Mouse (Mus musculus) spleen, adult 2 months (tissue): ENCODE measurements around the gene Slc37a1. TPM values are rescaled to one million over a fixed set of nuclear protein-coding genes. Genes with fewer than 3 reads are reported as not detected.

Source experiments
- DNase-seq, 2 experiments: peaks; one replicate each; pipeline versions ENCODE4 v3.0.0 to v3.0.0-alpha.2; 2012 to 2021; ENCODE audit warnings: low spot score in 2 of 2, low read depth in 1 of 2
- H3K27ac ChIP-seq: fragments of 200-500 bp; 2 replicates; pipeline ENCODE4 v1.5.1; 2012; ENCODE audit warnings: low read length, inconsistent platforms; ENCODE audit not compliant: insufficient read depth
- H3K27me3 ChIP-seq: fragments of 200-500 bp; 2 replicates; pipeline ENCODE4 v1.6.1; 2012; ENCODE audit warnings: mild to moderate bottlenecking, moderate library complexity, low read length, inconsistent platforms; ENCODE audit not compliant: control insufficient read depth, insufficient read depth
- H3K36me3 ChIP-seq: fragments of 200-500 bp; 2 replicates; pipeline ENCODE4 v1.6.1; 2012; ENCODE audit warnings: mild to moderate bottlenecking, low read length, inconsistent platforms; ENCODE audit not compliant: control insufficient read depth, insufficient read depth
- H3K4me1 ChIP-seq: fragments of 200-500 bp; 2 replicates; pipeline ENCODE4 v1.6.1; 2011; ENCODE audit warnings: inconsistent platforms; ENCODE audit not compliant: control insufficient read depth, insufficient read depth, insufficient read length
- H3K4me3 ChIP-seq: fragments of 200-500 bp; 2 replicates; pipeline ENCODE4 v1.5.1; 2011; ENCODE audit warnings: mild to moderate bottlenecking, inconsistent platforms; ENCODE audit not compliant: insufficient read depth, insufficient read length; ENCODE audit errors: extremely low read depth
- CTCF ChIP-seq: fragments of 200-500 bp; IDR thresholded peaks from 2 replicates; pipeline ENCODE4 v1.5.1; 2011; ENCODE audit warnings: mild to moderate bottlenecking, inconsistent platforms; ENCODE audit not compliant: insufficient read depth, insufficient read length, insufficient replicate concordance; ENCODE audit errors: extremely low read depth
- POLR2A ChIP-seq: fragments of 200-500 bp; IDR thresholded peaks from 2 replicates; pipeline ENCODE4 v1.6.1; 2011; ENCODE audit warnings: low read depth, low read length, inconsistent platforms
- WGBS: fragments of 180-500 bp; shearing (Covaris S2); methylation state at CpG from one replicate; pipeline ENCODE4 v1.1.7; 2018; 5-methylcytosine and 5-hydroxymethylcytosine counted together
- polyA plus RNA-seq: library from polyadenylated mRNA; depleted of rRNA; stranded (reverse); fragments of >200 nt; gene quantifications from 2 replicates; pipeline ENCODE4 v1.2.3, GENCODE M21; 2012

The Slc37a1 gene
- polyA plus RNA-seq, 1 experiment = 26.2 TPM

DNA sequence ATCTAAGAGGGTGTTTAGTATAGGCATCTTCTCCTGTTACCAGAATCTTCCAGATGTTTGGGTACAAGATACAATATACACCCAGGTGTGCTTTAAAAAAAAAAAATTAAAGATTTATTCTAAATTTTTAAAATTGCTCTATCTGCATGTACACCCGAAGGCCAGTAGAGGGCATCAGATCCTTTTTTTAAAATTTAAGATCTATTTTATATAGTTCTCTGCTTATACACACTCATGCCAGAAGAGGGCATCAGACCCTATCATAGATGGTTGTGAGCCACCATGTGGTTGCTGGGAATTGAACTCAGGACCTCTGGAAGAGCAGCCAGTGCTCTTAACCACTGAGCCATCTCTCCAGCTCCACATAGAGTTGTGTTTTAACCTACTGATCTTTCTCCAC, 45.7 kb downstream of the Slc37a1 start:
- Histone ChIP-seq H3K4me1 (no peaks in the 10 kb centered on the region), H3K27ac (no peak overlapping the region), H3K4me3 (no peak overlapping the region), H3K27me3 (no peaks in the 10 kb centered on the region), H3K36me3 (peaks cover 2% of the 10 kb centered on the region; the same call in 1 of the 2 replicates)
- TF ChIP-seq POLR2A (no peak), CTCF (0 out of 2 replicates have a peak, but pooled peaks have one; percentile 20)
- WGBS = 54% methylated on average over 1 of the region's 1 CpGs
- DNase-seq = peak in 1 of 2 experiments; percentile 14

DNA sequence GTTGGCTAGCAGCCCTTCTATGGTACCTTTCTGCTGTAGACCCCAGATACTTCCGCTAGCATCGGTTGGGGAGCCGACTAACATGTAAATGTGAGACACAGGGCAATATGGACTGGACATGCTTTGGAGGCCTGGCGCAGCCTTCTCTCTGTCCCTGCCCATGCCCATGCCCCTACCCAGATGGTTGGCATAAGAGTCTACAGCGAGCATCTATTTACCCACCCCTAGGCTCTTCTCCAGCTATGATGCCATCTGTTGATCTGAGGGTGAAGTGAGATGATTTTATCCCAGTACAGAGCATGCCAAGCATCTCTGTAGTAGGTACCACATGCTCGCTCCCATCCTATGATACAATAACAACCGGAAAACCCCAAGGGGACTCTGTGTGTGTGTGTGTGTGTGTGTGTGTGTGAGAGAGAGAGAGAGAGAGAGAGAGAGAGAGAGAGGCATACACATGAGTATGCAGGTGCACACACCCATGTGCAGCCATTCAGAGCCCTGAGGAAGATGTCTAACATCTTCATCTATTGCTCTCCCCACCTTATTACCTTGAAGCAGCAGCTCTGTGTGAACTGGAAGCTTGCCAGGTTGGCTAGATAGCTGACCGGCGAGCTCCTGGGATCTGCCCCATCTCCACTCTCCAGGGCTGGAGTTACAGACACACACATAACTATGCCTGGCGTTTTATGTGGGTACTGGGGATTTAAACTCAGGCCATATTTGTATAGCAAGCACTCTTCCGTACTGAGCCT, 48.1 kb downstream of the Slc37a1 start:
- Histone ChIP-seq H3K27me3 (no peaks in the 10 kb centered on the region), H3K27ac (no peak overlapping the region), H3K4me1 (no peaks in the 10 kb centered on the region), H3K4me3 (no peak overlapping the region), H3K36me3 (peaks cover 2% of the 10 kb centered on the region; the same call in 1 of the 2 replicates)
- 92% methylated on average over 11 of the region's 11 CpGs for WGBS
- TF ChIP-seq CTCF (no peak), POLR2A (no peak)
- DNase-seq = no peak

DNA sequence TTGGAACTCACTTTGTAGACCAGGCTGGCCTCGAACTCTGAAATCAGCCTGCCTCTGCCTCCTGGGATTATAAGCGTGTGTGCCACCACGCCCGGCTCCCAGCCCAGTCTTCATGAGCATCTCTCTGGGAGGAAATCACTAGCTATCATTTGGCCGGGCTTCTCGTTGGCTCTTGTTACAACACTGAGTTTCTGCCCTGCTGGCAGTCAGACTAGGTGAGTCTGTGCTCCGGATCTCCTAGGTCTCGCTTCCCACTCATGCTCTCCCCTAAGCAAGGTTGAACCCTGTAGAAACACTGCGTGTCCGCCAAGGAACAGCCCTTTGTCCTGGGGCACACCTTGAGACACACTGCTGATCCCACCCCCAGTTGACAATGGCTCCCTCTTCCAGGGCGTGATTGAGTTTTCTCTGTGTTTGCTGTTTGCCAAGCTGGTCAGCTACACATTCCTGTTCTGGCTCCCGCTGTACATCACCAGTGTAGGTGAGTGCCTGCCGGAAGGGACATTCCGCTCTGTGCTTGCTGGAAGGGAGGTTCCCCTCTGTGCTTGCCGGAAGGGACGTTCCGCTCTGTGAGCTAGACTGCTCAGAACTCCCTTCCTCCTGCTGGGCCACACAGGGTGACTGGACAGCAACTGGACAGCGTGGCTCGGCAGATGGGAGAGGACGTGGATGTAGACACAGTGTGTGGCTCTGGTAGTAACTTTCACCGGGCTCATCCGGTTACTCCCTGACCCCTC, 48.9 kb downstream of the Slc37a1 start:
- no peaks in the 10 kb centered on the region for H3K4me1 ChIP-seq
- no peak overlapping the region for H3K4me3 ChIP-seq
- no peak overlapping the region for H3K27ac ChIP-seq
- no peaks in the 10 kb centered on the region for H3K27me3 ChIP-seq
- TF ChIP-seq CTCF = no peak
- TF ChIP-seq POLR2A = no peak
- 95% methylated on average over 22 of the region's 22 CpGs for whole genome bisulfite sequencing
- no peak for DNase-seq
- H3K36me3 ChIP-seq = peaks cover 7% of the 10 kb centered on the region; the same call in 1 of the 2 replicates

GRCm38 (mm10) chr17:31339769-31340168, 53.2 kb downstream of the Slc37a1 start:
- no peak for TF ChIP-seq CTCF
- no peak overlapping the region for H3K27ac ChIP-seq
- H3K27me3 ChIP-seq = no peaks in the 10 kb centered on the region
- DNase-seq = no peak
- H3K4me1 ChIP-seq = no peaks in the 10 kb centered on the region
- H3K4me3 ChIP-seq = no peak overlapping the region
- WGBS = 94% methylated on average over 2 of the region's 2 CpGs
- peaks cover 8% of the 10 kb centered on the region for H3K36me3 ChIP-seq

DNA sequence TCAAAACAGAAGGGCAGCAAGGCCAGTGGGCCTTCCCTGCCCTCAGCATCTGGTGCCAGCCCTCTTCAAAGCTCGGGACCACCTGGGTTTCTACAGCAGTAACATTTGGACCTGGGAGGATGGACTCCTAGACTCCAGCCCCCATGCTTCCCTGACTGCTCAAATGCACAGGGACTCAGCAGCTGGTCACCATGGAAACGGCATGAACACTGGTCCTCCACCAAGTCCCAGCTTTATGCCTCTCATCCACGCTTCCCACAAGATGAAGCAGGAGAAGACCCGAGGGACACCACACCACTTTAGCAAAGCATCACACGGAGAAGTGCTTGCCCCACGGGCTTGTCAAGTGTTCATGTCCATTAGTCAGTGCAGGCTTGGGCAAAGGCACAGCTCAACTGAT, 55.6 kb downstream of the Slc37a1 start:
- WGBS = 85% methylated on average over 6 of the region's 6 CpGs
- Histone ChIP-seq H3K27me3 (no peaks in the 10 kb centered on the region), H3K36me3 (peaks cover 10% of the 10 kb centered on the region), H3K27ac (no peak overlapping the region), H3K4me1 (no peaks in the 10 kb centered on the region), H3K4me3 (no peak overlapping the region)
- no peak for DNase-seq
- TF ChIP-seq POLR2A (no peak), CTCF (no peak)

DNA sequence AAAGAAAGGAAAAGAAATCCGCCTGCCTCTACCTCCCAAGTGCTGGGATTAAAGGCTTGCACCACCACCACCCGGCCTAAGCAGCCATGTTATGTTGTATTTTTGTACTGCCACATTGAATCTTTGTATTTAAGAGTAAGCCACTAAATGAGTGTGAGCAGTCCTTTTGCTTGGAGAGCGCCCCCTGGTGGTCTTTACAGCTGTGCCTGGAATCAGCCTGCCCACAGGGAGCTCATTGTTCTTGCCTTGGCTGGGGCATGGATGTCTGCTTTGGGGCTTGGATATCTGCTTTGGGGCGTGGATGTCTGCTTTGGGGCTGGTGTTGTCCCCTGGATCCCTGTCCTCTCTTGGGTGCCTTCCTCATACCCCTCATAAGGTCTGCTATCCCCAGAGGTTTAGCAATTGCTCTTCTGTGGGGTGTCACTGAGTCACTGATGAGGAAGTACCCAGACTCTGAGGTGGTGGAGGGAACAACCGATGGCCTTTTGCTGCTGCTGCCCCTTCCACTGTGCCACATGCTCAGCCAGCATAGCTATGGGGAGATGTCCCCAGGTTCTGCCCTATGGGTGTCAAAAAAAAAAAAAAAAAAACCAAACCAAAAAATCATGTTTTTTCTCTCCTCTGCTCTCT, 57.7 kb downstream of the Slc37a1 start:
- no peak overlapping the region for H3K27ac ChIP-seq

More for the DNA sequence above, 57.7 kb downstream of the Slc37a1 start:
- WGBS = 42% methylated on average over 5 of the region's 5 CpGs
- Histone ChIP-seq H3K4me1 (no peaks in the 10 kb centered on the region), H3K36me3 (peaks cover 18% of the 10 kb centered on the region), H3K27me3 (no peaks in the 10 kb centered on the region), H3K4me3 (no peak overlapping the region)
- TF ChIP-seq CTCF = peak; percentile 82; the same call in 1 of the 2 replicates
- TF ChIP-seq POLR2A = no peak
- DNase-seq = peak; percentile 49 to 70
